Mouse (Mus musculus) gastrocnemius, adult 2 months (tissue): ENCODE results near the gene Ank2. TPM values are rescaled to one million over a fixed set of nuclear protein-coding genes. Genes with fewer than 3 reads are reported as not detected.

ENCODE experiments used
- DNase-seq: peaks from one replicate; pipeline ENCODE4 v3.0.0; 2022
- H3K27ac ChIP-seq: fragments of 200-600 bp; 2 replicates; pipeline ENCODE4 v1.8.1; 2022; ENCODE audit warnings: mild to moderate bottlenecking
- H3K4me3 ChIP-seq: fragments of 200-600 bp; 2 replicates; pipeline ENCODE4 v1.8.1; 2022; ENCODE audit warnings: mild to moderate bottlenecking, moderate library complexity
- CTCF ChIP-seq: fragments of 200-600 bp; IDR thresholded peaks from 2 replicates; pipeline ENCODE4 v1.8.1; 2022; ENCODE audit warnings: antibody characterized with exemption, mild to moderate bottlenecking, moderate library complexity
- intact Hi-C: fragments of 180-260 bp; cut with DNase I; formaldehyde crosslinking; loops from one replicate; pipeline ENCODE4 v1.15.1; 2025
- total RNA-seq, 2 experiments: library from RNA; stranded (reverse); gene quantifications; 2 replicates each; pipeline ENCODE4 v1.2.3; 2021

Gene Ank2
- total RNA-seq, 2 experiments from 2014 or later = 94.5 to 154 TPM

DNA sequence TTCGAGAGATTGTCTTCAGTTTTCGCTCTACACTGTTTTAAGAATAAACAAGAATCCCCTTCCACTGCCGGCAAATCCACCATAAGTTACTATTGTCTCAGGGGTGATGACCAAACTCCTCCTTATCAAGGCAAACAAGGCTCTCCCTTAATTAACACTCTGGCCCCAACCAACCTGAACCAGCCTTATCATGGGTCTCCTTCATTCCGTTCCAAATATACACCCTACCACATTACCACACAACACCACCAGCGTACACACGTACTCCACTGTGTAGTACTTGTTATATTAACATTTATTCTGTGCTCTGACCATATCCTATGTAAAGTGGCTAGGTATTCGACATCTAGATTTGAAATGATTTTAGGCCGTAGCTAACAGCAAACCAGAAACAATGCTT lies 30.6 kb downstream of the Ank2 start:
- intact Hi-C loops = no loop called here
- Histone ChIP-seq H3K27ac (no peak overlapping the region), H3K4me3 (no peak overlapping the region)
- DNase-seq = no peak
- TF ChIP-seq CTCF = no peak

DNA sequence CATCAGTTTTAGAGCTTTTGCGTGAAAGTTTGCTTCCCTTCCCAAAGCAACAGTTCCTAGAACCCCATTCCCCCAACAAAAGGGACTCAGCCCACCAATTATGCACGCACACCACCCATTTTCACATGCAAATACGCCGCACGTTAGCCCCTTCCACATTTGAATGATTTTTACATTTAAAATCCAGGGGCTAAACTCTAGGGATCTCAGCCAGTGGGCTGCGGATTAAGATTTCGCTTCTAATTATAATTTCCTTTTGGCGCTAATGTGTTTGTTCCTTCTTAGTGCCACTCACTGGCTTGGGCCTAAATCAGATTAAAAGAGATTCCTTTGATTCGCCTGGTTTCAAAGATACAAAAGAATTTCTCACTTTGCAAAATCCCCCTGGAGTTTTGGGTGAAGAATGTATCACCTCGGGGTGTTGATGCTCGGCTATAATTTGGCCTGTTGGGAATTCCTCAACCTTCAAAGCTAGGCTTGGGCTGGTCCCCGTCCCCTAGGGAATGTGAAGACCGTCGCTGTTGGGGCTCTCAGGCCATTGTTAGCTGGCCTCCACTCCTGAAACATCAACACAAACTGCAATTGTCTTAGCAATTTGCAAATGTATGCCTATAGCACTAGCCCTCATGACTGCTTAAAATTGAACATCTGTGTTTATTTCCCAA lies 35.2 kb downstream of the Ank2 start:
- intact Hi-C loops = no loop called here
- DNase-seq = no peak
- Histone ChIP-seq H3K4me3 (no peak overlapping the region), H3K27ac (no peak overlapping the region)
- no peak for TF ChIP-seq CTCF

DNA sequence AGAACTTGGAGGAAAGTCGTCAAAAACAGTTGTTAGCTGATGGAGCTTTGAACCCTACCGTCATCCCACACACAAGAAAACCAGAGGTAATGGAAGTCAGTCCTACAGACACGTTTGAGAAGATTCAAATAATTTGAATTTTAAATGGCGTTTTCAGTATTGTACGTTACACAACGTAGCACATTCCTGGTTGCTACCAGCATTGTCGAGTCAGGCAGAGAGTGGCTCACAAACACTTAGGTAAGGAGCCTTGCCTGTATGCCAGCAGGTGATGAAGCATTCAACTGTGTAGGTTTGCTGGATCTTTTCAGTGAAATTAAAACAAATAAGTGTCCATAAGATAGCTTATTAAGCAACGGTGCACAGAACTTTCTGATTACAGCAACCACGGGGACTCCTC lies 36.0 kb downstream of the Ank2 start:
- no peak for DNase-seq
- no peak overlapping the region for H3K27ac ChIP-seq
- no peak overlapping the region for H3K4me3 ChIP-seq
- intact Hi-C loops = no loop called here
- TF ChIP-seq CTCF = no peak

GRCm38 (mm10) chr3:127462413-127462812 lies 36.7 kb downstream of the Ank2 start:
- Histone ChIP-seq H3K4me3 (no peak overlapping the region), H3K27ac (no peak overlapping the region)
- no peak for DNase-seq
- TF ChIP-seq CTCF = no peak
- intact Hi-C loops = no loop called here

DNA sequence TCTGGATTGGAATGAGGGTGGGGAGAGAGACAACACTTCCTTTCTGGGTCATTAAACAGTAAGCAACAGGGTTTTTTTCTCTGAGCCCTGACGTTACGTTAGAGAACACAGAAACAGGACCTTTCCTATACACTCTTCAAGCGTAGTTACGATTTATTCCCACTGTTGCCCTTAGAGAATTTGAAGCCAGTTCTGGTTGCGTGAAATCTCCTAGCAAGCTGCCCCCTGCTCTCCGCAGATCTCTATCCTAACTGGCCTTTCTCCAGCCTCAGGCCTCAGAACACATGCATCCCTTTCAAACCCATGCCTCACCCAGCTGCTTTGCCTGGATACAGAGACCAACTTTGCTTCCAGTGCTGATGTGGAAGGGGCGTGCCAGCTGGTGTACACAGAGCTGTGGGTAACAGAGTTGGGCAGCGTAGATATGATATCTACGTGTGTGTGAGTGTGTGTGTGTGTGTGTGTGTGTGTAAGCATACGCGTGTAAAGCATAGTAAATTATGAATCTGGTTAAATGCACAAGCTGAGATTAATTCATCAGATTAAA lies 38.2 kb downstream of the Ank2 start:
- Histone ChIP-seq H3K4me3 (no peak overlapping the region), H3K27ac (no peak overlapping the region)
- intact Hi-C loops = no loop called here
- no peak for TF ChIP-seq CTCF
- DNase-seq = no peak

- DNase-seq = no peak
- no peak for TF ChIP-seq CTCF
- intact Hi-C loops = no loop called here
- no peak overlapping the region for H3K4me3 ChIP-seq
- H3K27ac ChIP-seq = no peak overlapping the region
These were observed 39.3 kb downstream of the Ank2 start for GRCm38 (mm10) chr3:127459858-127460257.

- Histone ChIP-seq H3K4me3 (no peak overlapping the region), H3K27ac (no peak overlapping the region)
- intact Hi-C loops = no loop called here
- no peak for TF ChIP-seq CTCF
- no peak for DNase-seq
These were observed 40.2 kb downstream of the Ank2 start for GRCm38 (mm10) chr3:127458925-127459324.

DNA sequence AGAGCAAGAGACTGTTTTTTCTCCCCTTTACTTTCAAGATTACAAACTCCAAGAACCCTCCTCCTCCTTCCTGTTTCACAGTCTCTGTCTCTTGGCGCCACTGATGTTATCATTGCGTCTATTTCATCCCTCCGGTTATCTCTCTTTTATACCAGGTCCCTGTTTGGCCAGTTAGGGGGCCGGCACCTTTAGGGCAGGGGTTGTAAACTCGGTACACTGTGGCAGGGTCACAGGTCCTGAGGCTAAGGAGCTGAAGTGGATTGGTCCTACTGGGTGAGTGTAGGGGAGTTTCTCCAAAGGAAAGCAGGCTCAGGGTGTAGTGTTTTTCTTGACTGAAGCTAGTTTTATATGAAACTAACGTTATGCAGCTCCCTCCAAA lies 40.7 kb downstream of the Ank2 start:
- DNase-seq = no peak
- TF ChIP-seq CTCF = no peak
- no peak overlapping the region for H3K4me3 ChIP-seq
- intact Hi-C loops = no loop called here
- no peak overlapping the region for H3K27ac ChIP-seq

GRCm38 (mm10) chr3:127457761-127458419 lies 41.3 kb downstream of the Ank2 start:
- no peak; the same call in 1 of the 2 replicates for TF ChIP-seq CTCF
- no peak overlapping the region for H3K4me3 ChIP-seq
- no peak overlapping the region for H3K27ac ChIP-seq
- no peak for DNase-seq
- intact Hi-C loops = no loop called here

DNA sequence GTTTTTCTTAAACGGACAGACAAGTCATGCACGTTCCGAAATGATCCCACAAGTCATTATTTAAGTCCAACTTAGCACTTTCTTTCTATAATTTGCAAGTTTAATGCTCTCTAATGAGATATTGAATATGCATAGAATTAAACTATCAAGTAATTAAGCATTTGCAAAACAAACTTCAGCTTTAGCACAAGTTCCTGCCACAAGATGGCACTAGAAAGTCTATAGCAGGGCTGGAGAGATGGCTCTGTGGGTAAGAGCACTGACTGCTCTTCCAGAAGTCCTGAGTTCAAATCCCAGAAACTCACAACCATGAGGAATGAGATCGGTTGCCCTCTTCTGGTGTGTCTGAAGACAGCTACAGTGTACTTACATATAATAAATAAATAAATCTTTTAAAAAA lies 45.4 kb downstream of the Ank2 start:
- H3K4me3 ChIP-seq = no peak overlapping the region
- DNase-seq = no peak
- TF ChIP-seq CTCF = peak; percentile 46
- H3K27ac ChIP-seq = no peak overlapping the region
- intact Hi-C loops = no loop called here

DNA sequence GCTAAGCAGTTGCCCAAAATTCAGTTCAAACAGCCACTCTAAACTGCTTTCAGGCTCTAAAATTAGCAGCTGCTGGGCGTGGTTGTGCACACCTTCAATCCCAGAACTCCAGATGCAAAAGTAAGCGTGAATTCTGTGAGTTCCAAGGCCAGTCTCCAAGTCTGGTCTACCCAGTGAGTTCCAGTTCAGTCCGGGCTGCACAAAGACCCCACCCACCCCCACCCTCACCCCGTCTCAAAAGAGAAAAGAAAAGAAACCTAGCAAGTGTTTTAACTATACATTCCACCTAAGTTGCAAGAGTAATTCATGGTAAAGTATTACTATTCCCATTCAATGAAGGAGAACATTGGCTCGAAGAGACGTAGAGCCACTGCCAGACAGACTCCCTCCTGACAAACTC lies 45.9 kb downstream of the Ank2 start:
- intact Hi-C loops = no loop called here
- no peak overlapping the region for H3K4me3 ChIP-seq
- H3K27ac ChIP-seq = no peak overlapping the region
- DNase-seq = no peak
- TF ChIP-seq CTCF = no peak

DNA sequence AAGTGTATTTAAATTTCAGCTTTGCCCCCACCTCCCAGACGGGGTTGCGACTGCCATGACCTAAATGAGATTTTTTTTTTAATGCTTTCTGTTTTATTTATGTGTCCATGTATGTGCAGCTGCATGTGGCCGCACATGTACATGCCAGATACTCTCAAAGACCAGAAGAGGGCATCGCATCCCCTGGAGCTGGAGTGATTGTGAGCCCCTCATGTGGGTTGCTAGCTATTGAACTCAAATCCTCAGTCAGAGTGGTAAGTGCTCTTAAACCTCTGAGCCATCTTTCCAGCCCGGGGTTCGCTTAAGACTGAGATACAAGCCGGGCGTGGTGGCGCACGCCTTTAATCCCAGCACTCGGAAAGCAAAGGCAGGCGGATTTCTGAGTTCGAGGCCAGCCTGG lies 46.9 kb downstream of the Ank2 start:
- Histone ChIP-seq H3K27ac (no peak overlapping the region), H3K4me3 (no peak overlapping the region)
- DNase-seq = no peak
- intact Hi-C loops = no loop called here
- no peak for TF ChIP-seq CTCF

DNA sequence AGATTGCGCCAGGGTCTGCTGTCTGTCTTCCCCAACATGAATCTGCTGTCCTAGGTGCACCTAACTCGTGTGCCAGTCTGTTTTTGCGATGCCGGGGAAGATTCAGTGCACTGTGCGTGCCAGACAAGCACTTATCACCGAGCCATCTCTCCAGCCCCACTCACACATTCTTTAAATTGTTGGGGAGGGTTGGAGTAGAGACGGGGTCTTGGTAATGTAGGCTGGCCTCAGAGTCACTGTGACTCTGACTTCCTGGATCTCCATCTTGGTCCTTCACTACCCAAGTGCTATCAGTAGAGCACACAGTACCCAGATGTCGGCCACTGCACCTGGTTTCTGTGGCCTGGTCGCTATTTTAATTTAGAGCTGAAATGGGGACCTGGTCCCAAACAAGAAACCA lies 47.4 kb downstream of the Ank2 start:
- no peak for DNase-seq
- H3K27ac ChIP-seq = no peak overlapping the region
- intact Hi-C loops = loop anchor here (2.0 kb wide), 1 partner anchor 101 kb away; the partner anchor contains the start of genes Larp7 and Zgrf1
- H3K4me3 ChIP-seq = no peak overlapping the region
- no peak for TF ChIP-seq CTCF
